Mouse (Mus musculus) ES-E14 (cell line): Measurements from ENCODE around the gene Ghrl. TPM values are rescaled to one million over a fixed set of nuclear protein-coding genes. Genes with fewer than 3 reads are reported as not detected.
A peak's percentile ranks its signal among the peaks of the same experiment; 100 is the strongest.

ENCODE experiments used
- DNase-seq: peaks from one replicate; pipeline ENCODE4 v3.0.0-alpha.2; 2013; ENCODE audit warnings: low read depth, low spot score
- H3K27ac ChIP-seq: 2 replicates; pipeline ENCODE4 v1.5.1; 2012; ENCODE audit warnings: low read depth, mild to moderate bottlenecking, low read length, moderate library complexity, mixed read lengths; ENCODE audit not compliant: poor library complexity, insufficient read depth, severe bottlenecking
- H3K36me3 ChIP-seq: 2 replicates; pipeline ENCODE4 v1.6.1; 2012; ENCODE audit warnings: mild to moderate bottlenecking, low read length, moderate library complexity, mixed read lengths; ENCODE audit not compliant: control insufficient read depth, poor library complexity, insufficient read depth, severe bottlenecking
- H3K4me1 ChIP-seq, 2 experiments: fragments of 150-350 bp in 1 of 2; sonication (generic) in 1 of 2; 2 replicates each; pipeline ENCODE4 v1.6.1; 2012; ENCODE audit warnings: low read length in 2 of 2, mild to moderate bottlenecking in 1 of 2, mixed read lengths in 1 of 2; ENCODE audit not compliant: control insufficient read depth in 2 of 2, insufficient read depth in 2 of 2, poor library complexity in 1 of 2
- H3K4me3 ChIP-seq, 2 experiments: fragments of 150-350 bp in 1 of 2; sonication (generic) in 1 of 2; 2 replicates each; pipeline ENCODE4 v1.5.1; 2012; ENCODE audit warnings: low read length in 2 of 2, low read depth in 1 of 2, mild to moderate bottlenecking in 1 of 2, mixed read lengths in 1 of 2; ENCODE audit not compliant: insufficient read depth in 1 of 2, poor library complexity in 1 of 2, severe bottlenecking in 1 of 2
- H3K9ac ChIP-seq: 2 replicates; pipeline ENCODE4 v1.6.1; 2012; ENCODE audit warnings: low read depth, mild to moderate bottlenecking, low read length, mixed read lengths; ENCODE audit not compliant: poor library complexity, insufficient read depth, severe bottlenecking
- H3K9me3 ChIP-seq: fragments of 150-350 bp; sonication (generic); 2 replicates; pipeline ENCODE4 v1.6.1; 2012; ENCODE audit warnings: low read depth, mild to moderate bottlenecking, low read length; ENCODE audit not compliant: control insufficient read depth, insufficient read depth
- CHD2 ChIP-seq: IDR thresholded peaks from 2 replicates; pipeline ENCODE4 v1.6.1; 2014; ENCODE audit warnings: mild to moderate bottlenecking, low read depth, low read length, inconsistent platforms
- HCFC1 ChIP-seq: IDR thresholded peaks from 2 replicates; pipeline ENCODE4 v1.6.1; 2012; ENCODE audit warnings: low read length, inconsistent platforms, borderline replicate concordance; ENCODE audit not compliant: insufficient read depth
- MAFK ChIP-seq: IDR thresholded peaks from 2 replicates; pipeline ENCODE4 v1.6.1; 2014; ENCODE audit warnings: mild to moderate bottlenecking, low read depth, low read length, inconsistent platforms; ENCODE audit not compliant: insufficient read depth
- ZC3H11A ChIP-seq: IDR thresholded peaks from 2 replicates; pipeline ENCODE4 v1.6.1; 2012; ENCODE audit warnings: low read depth, mild to moderate bottlenecking, inconsistent platforms, low read length, borderline replicate concordance
- ZNF384 ChIP-seq: IDR thresholded peaks from 2 replicates; pipeline ENCODE4 v1.6.1; 2012; ENCODE audit warnings: low read depth, low read length, inconsistent platforms
- in situ Hi-C, 2 experiments: fragments of 600-800 bp; cut with MboI; formaldehyde crosslinking; loops; one replicate each; pipeline ENCODE4 v1.15.1; 2025; ENCODE audit warnings: low sequenced_read_pairs in 2 of 2, inconsistent platforms in 1 of 2; ENCODE audit not compliant: unreplicated experiment in 2 of 2
- total RNA-seq: library from RNA; depleted of rRNA; stranded (reverse); fragments of 300-350 nt; gene quantifications from 2 replicates; pipeline ENCODE4 v1.2.3, GENCODE M21; 2012

The Ghrl gene
- total RNA-seq, 1 experiment, result 2.3 TPM

DNA sequence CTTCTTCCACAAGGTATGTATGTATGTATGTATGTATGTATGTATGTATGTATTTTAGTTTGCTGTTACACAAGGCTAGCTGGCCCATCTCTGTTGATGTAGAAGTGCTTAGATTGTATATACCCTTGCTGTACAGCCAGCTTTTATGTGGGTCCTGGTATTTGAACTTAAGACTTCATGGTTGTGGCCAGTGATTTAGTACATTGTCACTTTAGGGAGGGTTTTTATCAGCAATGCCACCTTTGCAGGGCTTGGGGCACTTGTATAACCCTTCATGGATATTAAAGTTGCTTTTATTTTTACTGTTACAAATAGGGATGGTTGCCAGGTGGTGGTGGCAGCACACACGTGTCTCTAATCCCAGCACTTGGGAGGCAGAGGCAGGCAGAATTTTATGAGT lies 24.5 kb downstream of the Ghrl start:
- in situ Hi-C loops, result no loop called here
- no peaks in the 10 kb centered on the region for H3K9me3 ChIP-seq
- no peak for DNase-seq
- H3K36me3 ChIP-seq, result peaks cover 13% of the 10 kb centered on the region
- no peak overlapping the region for H3K4me3 ChIP-seq
- no peak overlapping the region; the same call in 1 of the 2 replicates for H3K9ac ChIP-seq
- no peak overlapping the region for H3K27ac ChIP-seq
- TF ChIP-seq CHD2 (no peak), HCFC1 (no peak), ZNF384 (no peak), ZC3H11A (no peak), MAFK (no peak)
- H3K4me1 ChIP-seq, result peaks cover 8% of the 10 kb centered on the region in 2 experiments; a peak in 3 of 4 replicates

DNA sequence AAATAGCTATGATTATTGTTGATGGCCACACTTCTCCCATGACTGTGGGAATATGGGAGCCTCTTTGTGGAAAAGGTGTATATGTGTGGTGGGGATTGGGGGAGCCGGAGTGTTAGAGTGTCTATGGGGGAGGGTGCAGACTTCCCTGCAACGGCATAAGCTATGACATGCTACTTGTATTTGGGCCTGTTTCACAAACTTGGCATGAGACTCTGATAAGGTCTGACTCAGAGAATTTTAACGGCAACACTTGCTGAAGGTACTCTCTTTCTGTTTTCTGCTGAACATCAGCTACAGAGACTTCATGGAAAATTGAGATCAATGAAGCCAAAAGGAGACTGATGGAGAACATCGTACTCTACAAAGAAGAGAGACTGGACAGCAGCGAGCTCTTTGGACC lies 26.3 kb downstream of the Ghrl start:
- Histone ChIP-seq H3K4me1 (peaks cover 9 to 11% of the 10 kb centered on the region in 2 experiments; a peak in 3 of 4 replicates), H3K9me3 (no peaks in the 10 kb centered on the region), H3K4me3 (no peak overlapping the region), H3K36me3 (peaks cover 8% of the 10 kb centered on the region; the same call in 1 of the 2 replicates), H3K27ac (no peak overlapping the region), H3K9ac (no peak overlapping the region)
- TF ChIP-seq ZC3H11A (no peak), HCFC1 (no peak), ZNF384 (no peak), MAFK (no peak), CHD2 (no peak)
- in situ Hi-C loops, result no loop called here
- DNase-seq, result no peak

DNA sequence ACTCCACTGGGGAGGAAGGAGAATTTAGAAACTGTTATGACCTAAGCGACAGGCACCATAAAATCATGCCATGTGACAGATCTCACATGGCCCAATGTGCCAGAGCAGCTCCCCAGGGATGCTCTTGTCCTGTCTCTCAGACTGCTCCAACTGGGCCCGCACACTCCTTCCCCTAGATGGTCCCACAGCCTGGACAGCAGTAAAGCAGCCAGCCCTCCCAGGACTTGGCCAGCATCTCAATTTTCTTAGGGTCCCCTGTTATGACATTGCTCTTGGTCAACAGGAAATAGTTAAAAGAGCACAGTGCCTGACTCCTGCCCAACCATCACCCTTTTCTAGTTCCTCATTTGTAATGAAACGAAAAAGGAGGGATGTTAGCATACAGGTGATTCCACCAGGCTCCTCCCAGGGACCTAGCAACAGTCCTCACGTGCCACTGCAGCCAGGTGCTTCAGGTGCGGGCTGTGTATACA lies 27.0 kb downstream of the Ghrl start:
- TF ChIP-seq HCFC1 (no peak), MAFK (no peak), CHD2 (no peak), ZC3H11A (no peak), ZNF384 (no peak)
- no peak overlapping the region for H3K4me3 ChIP-seq
- no peak overlapping the region for H3K9ac ChIP-seq
- H3K36me3 ChIP-seq, result peaks cover 8% of the 10 kb centered on the region; the same call in 1 of the 2 replicates
- H3K9me3 ChIP-seq, result no peaks in the 10 kb centered on the region
- H3K4me1 ChIP-seq, result peaks cover 11 to 12% of the 10 kb centered on the region in 2 experiments
- H3K27ac ChIP-seq, result no peak overlapping the region
- no peak for DNase-seq
- in situ Hi-C loops, result no loop called here

DNA sequence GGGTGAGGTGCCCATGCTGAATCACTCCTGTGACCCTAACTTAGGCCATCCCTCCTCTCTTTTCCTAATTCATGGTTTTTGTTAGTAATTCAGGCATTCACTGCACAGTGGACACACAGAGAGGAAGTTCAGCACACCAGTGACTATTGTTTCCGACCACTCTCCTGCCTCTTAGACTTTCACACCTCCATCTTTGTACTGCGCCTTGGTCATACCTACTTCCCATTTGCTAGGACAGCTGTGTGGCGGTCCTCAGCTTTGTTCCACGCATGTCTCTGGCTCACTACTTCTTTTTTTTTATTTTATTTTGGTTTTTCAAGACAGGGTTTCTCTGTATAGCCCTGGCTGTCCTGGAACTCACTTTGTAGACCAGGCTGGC lies 28.6 kb downstream of the Ghrl start:
- DNase-seq, result no peak
- Histone ChIP-seq H3K9ac (peak overlapping the region; percentile 69), H3K27ac (peak overlapping the region; percentile 83), H3K9me3 (no peaks in the 10 kb centered on the region), H3K4me1 (peaks cover 13 to 15% of the 10 kb centered on the region in 2 experiments), H3K36me3 (peaks cover 8% of the 10 kb centered on the region; the same call in 1 of the 2 replicates), H3K4me3 (peak overlapping the region in 1 of 2 experiments; percentile 56; a peak in 2 of 4 replicates)
- in situ Hi-C loops, result no loop called here
- TF ChIP-seq MAFK (no peak), ZNF384 (no peak), HCFC1 (no peak), ZC3H11A (no peak), CHD2 (no peak)
